Mouse (Mus musculus) spleen, postnatal 4 days (tissue): ENCODE results near the gene Mynn.

Experiments
- DNase-seq, 2 experiments: peaks; one replicate each; pipeline ENCODE4 v3.0.0; 2022; ENCODE audit warnings: low spot score in 2 of 2

Gene Mynn

GRCm38 (mm10) chr3:30644207-30644606 is 42.3 kb downstream of the Mynn start, which contains the start of gene Lrriq4:
Lrriq4 (plus strand) TSS chr3:30644507.
- DNase-seq, result no peak

GRCm38 (mm10) chr3:30646761-30647160 is 44.9 kb downstream of the Mynn start:
- DNase-seq, result no peak

- DNase-seq, result peak in 1 of 2 experiments; percentile 18
Observed at GRCm38 (mm10) chr3:30647440-30648090, 45.7 kb downstream of the Mynn start, which contains the start of gene Lrrc34. Lrrc34 (minus strand) TSS chr3:30647869.

GRCm38 (mm10) chr3:30648466-30648865 is 46.6 kb downstream of the Mynn start:
- no peak for DNase-seq

GRCm38 (mm10) chr3:30650062-30650841 is 48.4 kb downstream of the Mynn start:
- DNase-seq, result no peak

- DNase-seq, result no peak
Observed at GRCm38 (mm10) chr3:30655937-30656336, 54.1 kb downstream of the Mynn start.

GRCm38 (mm10) chr3:30658486-30658885 is 56.6 kb downstream of the Mynn start:
- DNase-seq, result no peak
